Mouse (Mus musculus): ENCODE measurements around the gene Adamts8.

Adamts8 gene

DNA sequence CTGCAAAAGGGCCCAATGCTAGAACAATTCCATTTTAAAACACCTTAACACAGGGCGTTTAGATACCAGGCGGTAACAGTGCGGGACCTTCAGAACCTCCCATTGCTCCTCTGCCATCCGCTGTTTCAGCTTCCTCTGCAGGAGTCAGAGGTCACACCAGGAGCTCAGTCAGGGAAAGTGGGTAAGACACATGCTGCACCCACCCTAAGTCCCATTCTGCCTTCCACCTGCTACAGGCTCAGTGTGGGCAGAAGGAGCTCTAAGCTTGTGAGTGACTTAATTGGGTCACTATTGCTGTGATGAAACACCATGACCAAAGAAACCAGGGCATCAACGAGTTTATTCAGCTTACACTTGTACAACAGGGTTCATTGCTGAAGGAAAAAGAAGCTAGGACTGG is 50.7 kb downstream of the Adamts8 start:
- no peak for DNase-seq

GRCm38 (mm10) chr9:30996590-30997562 is 54.5 kb downstream of the Adamts8 start:
- no peak for DNase-seq

DNA sequence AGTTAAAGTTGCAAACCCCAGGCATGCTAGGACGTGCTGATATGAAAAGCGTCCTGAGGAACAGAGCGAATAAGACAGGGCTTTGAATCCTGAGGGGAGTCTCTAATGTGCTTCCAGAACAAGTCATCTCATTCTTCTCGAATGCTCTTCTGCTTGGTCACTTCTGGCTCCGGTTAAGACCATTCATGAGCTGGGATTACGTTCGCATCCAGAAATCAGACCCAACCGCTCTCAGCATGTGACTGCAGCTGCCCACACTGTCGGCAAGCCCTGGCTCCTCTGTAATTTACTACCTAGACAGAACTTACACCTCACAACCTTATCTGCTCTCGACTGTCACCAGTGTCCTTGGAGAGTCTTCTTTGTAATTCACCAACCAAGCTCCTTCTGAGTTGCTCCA is 58.3 kb downstream of the Adamts8 start:
- DNase-seq, result no peak

GRCm38 (mm10) chr9:31002528-31002927 is 60.2 kb downstream of the Adamts8 start:
- no peak for DNase-seq

- no peak for DNase-seq
Measured at GRCm38 (mm10) chr9:31009334-31009733, 67.0 kb downstream of the Adamts8 start.

DNA sequence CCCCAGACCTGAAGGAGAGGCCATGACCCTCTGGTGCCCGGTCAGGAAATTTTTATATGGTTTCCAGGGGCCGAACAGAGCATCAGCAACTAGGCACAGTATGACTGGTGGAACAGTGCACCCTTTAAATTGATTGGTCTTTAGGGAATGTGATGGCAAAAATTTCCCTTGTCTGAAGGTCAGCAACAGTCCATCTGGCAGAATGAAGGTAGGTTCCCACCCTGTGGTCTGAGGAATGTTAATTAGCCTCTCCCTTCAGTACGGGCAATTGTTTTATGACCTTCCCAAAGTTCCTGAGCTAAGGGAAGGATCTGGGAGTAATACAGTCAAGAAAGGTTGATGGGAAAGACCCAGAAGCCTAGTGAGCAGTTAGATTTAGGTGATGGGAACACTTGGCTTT is 67.7 kb downstream of the Adamts8 start:
- no peak for DNase-seq

DNA sequence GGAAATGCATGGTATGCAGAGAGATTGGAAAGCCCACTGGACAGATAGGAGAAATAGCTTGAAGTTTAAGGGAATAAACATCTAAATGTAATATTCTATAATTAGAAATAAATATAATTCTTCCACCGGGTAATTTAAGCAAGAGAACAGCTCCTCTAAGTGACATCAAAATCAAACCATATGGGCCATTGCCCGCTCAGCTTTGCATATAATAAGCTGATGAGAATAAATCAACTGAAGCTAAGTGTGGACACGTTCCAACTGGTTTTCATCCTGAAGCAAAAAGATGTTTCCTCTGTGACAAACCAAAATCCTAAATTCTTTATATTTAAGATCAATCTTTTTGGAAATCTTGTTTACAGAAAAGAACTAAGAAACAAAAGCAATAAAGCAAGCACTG is 68.4 kb downstream of the Adamts8 start:
- no peak for DNase-seq

DNA sequence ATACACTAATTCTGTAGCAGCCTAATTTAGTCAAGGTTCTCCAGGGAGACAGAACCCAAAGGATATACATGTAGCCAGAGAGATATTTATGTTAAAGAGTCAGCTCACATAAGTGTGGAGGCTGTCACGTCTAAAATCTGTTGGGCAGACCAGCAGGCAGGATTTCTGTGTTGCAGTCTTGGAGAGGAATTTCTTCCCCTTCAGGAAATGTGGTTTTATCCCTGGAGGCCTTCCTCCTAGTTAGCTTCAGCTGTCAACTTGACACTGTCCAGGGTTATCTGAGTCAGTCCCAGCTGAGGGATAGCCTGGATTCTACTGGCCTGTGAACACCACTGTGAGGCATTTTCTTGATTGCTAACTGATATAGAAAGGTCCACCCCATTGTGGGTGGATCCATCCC is 69.2 kb downstream of the Adamts8 start:
- no peak for DNase-seq

GRCm38 (mm10) chr9:31012674-31013073 is 70.3 kb downstream of the Adamts8 start:
- no peak for DNase-seq

GRCm38 (mm10) chr9:31013415-31013814 is 71.1 kb downstream of the Adamts8 start:
- no peak for DNase-seq

Data from lung, adult 18-20 months (tissue).